Mouse (Mus musculus): ENCODE data around the gene Tspan10. TPM values are rescaled to one million over a fixed set of nuclear protein-coding genes. Genes with fewer than 3 reads are reported as not detected.

Gene Tspan10
- polyA plus RNA-seq, 1 experiment: 0.32 TPM

DNA sequence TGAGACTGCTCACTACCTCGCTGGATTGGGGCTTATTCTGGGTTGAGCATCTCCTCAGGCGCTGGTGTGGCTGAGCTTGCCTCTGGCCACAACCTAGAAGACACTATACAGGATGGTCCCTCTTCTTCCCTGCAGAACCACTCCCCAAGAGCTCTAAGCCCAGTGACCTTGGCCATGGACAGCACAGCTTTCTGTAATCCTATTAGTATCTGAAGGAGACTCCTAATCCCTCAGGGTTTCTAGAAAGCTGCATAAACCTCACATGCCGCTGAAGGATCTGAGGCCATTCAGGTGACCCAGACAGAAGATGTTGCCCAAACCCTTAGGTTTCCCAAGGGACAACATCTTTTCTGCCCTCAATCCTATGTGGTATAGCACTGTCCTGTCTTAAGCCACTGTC lies 9.8 kb downstream of the Tspan10 start:
- Histone ChIP-seq H3K4me3 (ENCODE audit: insufficient read depth, low read length) (no peak overlapping the region), H3K4me1 (ENCODE audit: control insufficient read depth, insufficient read depth, low read length) (peaks cover 23% of the 10 kb centered on the region), H3K27ac (ENCODE audit: insufficient read depth, low read depth, low read length) (no peak overlapping the region)
- TF ChIP-seq POLR2A (IDR thresholded peaks at IDR 0.05; ENCODE audit: borderline replicate concordance, low read depth, low read length): no peak

DNA sequence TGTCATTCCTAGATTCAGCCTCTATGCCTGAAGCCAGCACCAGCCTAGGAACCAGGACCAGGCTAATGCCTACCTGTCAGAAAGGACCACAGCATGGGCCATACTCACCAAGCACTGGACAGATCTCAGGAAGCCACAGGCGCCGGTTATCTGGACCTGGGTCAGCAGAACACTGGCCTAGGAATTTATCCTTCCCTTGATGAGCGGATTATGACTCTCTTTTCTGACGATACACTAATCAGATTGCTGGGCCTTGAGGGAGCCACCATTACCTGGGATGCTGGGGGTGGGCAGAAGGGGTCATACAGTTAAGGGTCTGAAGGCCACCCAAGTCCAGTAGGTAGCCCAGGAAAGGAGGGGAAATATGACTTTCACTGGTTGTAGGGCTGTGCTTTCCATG lies 10.9 kb downstream of the Tspan10 start, which contains the start of gene Pde6g:
Gene Pde6g, minus strand, starts transcription at position 195 of the 400 bp plus-strand sequence.
- no peak for TF ChIP-seq CTCF (IDR thresholded peaks at IDR 0.05; ENCODE audit: low read depth, low read length)
- TF ChIP-seq POLR2A (IDR thresholded peaks at IDR 0.05; ENCODE audit: borderline replicate concordance, low read depth, low read length): no peak
- Histone ChIP-seq H3K4me3 (ENCODE audit: insufficient read depth, low read length) (no peak within 1 kb of the TSS), H3K27ac (ENCODE audit: insufficient read depth, low read depth, low read length) (peak within 1 kb of the TSS; percentile 3; the same call in 1 of the 2 replicates), H3K4me1 (ENCODE audit: control insufficient read depth, insufficient read depth, low read length) (peaks cover 23% of the 10 kb centered on the region)

DNA sequence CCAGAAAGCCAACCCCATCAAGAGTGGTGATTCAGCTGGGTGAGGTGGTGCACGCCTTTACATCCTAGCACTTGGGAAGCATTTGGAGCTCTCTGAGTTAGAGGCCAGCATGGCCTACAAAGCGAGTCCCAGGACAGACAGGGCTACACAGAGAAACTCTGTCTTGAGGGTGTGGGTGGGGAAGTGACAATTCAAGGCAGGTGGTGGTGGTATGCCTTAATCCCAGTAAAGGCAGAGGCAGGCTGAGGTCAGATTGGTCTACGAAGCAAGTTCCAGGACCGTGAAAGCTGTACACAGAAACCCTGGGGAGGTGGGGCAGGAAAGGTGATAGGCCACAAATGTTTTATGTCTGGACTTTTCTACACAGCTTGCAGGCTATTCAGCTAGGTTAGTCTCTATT lies 12.5 kb downstream of the Tspan10 start:
- Histone ChIP-seq H3K4me1 (ENCODE audit: control insufficient read depth, insufficient read depth, low read length) (peaks cover 23% of the 10 kb centered on the region), H3K27ac (ENCODE audit: insufficient read depth, low read depth, low read length) (no peak overlapping the region), H3K4me3 (ENCODE audit: insufficient read depth, low read length) (no peak overlapping the region)
- no peak for TF ChIP-seq CTCF (IDR thresholded peaks at IDR 0.05; ENCODE audit: low read depth, low read length)
- no peak for TF ChIP-seq POLR2A (IDR thresholded peaks at IDR 0.05; ENCODE audit: borderline replicate concordance, low read depth, low read length)

DNA sequence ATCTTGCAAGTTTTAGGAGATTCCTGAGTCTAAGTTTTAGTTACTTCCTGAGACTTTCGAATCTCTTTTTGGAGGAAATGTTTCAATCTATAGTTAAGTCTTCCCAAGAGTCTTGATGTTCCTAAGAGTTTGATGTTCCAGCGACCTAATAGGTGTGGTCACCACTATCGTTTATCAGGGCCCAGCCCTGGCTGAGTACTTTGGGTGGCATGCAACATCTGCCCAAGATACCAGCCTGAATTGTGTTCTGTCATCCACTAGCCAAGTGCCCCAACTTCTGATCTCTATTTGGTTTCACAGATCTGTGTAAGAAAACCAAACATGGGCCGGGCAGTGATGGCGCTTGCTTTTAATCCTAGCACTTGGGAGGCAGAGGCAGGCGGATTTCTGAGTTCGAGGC lies 13.0 kb downstream of the Tspan10 start:
- Histone ChIP-seq H3K27ac (ENCODE audit: insufficient read depth, low read depth, low read length) (no peak overlapping the region), H3K4me1 (ENCODE audit: control insufficient read depth, insufficient read depth, low read length) (peaks cover 23% of the 10 kb centered on the region), H3K4me3 (ENCODE audit: insufficient read depth, low read length) (no peak overlapping the region)
- no peak for TF ChIP-seq POLR2A (IDR thresholded peaks at IDR 0.05; ENCODE audit: borderline replicate concordance, low read depth, low read length)
- no peak for TF ChIP-seq CTCF (IDR thresholded peaks at IDR 0.05; ENCODE audit: low read depth, low read length)

DNA sequence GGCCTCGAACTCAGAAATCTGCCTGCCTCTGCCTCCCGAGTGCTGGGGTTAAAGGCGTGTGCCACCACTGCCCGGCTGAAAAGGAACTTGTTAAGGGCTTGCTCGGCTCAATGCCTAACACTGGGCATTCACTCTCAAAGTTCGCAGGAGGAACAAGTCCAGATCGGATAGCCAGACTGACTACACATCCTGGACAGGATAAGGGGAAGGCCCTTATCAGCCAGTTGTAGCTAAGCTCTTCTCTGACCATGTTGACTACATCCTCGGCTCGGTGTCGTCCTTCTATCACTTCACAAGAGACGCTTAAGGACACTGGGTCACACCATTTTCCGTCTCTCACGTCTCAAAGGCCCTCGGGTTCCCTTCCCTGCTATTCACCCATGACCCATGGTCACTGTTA lies 14.9 kb downstream of the Tspan10 start:
- TF ChIP-seq POLR2A (IDR thresholded peaks at IDR 0.05; ENCODE audit: borderline replicate concordance, low read depth, low read length) (no peak), CTCF (IDR thresholded peaks at IDR 0.05; ENCODE audit: low read depth, low read length) (no peak)
- Histone ChIP-seq H3K27ac (ENCODE audit: insufficient read depth, low read depth, low read length) (peak overlapping the region; percentile 89), H3K4me1 (ENCODE audit: control insufficient read depth, insufficient read depth, low read length) (peaks cover 17% of the 10 kb centered on the region), H3K4me3 (ENCODE audit: insufficient read depth, low read length) (peak overlapping the region; percentile 78)

DNA sequence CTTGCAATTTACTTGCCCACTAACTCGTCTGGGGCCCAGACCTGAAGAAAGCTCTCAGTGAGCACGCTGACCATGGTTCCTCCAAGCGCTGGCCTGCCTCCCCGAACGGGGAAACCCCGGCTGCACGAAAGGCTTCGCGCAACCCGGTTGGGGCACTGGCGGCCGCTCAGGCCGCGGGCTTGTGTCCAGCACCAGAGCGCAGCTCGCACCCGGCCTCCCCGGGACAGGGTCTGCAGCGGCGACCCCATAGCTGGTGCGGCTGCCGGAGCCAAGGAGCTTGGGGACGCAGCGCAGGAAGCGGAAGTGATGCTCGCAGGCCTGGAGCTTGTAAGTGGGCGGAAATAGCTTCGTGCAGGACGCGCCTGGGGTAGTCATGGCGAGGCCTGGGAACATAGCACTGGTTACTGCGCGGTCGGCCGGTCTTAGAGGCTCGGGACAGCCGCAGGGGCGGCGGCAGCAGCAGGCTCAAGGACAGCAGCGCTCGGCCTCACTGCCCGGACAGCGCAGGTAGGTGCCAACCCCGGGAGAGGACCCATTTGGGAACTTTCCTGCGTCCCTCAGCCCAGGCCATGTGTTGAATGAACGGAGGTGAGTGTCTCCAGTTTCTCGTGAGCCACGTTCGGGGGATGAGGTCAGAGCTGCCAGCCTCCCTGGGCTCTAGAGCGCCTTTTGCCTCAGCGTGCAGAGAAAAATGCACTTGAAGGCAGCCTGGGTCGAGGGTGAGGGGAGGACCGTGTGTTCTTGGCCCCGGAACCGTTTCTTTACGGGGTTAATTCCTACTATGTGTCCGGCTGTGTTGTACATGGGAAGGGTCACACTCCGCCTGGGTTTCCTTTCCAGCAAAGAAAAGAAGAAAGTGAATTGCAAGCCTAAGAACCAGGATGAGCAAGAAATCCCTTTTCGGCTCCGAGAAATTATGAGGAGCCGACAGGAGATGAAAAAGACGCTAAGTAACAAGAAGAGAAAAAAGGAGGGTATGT lies 15.6 kb downstream of the Tspan10 start, which contains the start of the genes Oxld1 and Ccdc137:
Gene Oxld1, minus strand, starts transcription at position 297 of the 980 bp plus-strand sequence.
Gene Ccdc137, plus strand, starts transcription at position 344 of the 980 bp plus-strand sequence.
- Histone ChIP-seq H3K4me1 (ENCODE audit: control insufficient read depth, insufficient read depth, low read length) (peaks cover 15% of the 10 kb centered on the region), H3K4me3 (ENCODE audit: insufficient read depth, low read length) (peak within 1 kb of the TSS; percentile 78), H3K27ac (ENCODE audit: insufficient read depth, low read depth, low read length) (peak within 1 kb of the TSS; percentile 89)
- TF ChIP-seq POLR2A (IDR thresholded peaks at IDR 0.05; ENCODE audit: borderline replicate concordance, low read depth, low read length) (no peak), CTCF (IDR thresholded peaks at IDR 0.05; ENCODE audit: low read depth, low read length) (no peak)

DNA sequence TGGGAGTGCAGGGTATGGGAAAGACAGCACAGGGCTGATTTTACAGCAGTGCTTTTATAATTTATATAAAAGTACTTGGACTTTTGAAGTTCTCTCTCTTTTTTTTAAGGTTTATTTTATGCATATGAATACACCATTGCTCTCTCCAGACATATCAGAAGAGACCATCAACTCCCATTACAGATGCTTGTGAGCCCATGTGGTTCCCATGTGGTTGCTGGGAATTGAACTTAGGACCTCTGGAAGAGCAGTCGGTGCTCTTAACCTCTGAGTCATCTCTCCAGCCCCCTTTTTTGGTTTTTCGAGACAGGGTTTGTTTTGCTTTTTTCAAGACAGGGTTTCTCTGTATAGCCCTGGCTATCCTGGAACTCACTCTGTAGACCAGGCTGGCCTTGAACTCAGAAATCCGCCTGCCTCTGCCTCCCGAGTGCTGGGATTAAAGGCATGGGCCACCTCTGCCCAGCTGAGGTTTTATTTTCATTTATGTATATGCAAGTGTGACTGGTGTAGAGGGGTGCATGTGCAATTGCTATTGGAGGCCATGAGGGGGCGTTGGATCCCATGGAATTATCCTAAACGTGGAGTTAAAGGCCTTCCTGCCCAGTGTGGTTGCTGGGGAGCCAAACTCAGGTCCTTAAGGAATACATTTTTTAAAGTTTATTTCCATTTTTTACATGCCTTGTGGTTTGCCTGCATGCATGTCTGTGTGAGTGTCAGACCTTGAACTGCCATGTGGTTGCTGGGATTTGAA lies 16.6 kb downstream of the Tspan10 start:
- Histone ChIP-seq H3K4me1 (ENCODE audit: control insufficient read depth, insufficient read depth, low read length) (peaks cover 9% of the 10 kb centered on the region), H3K27ac (ENCODE audit: insufficient read depth, low read depth, low read length) (no peak overlapping the region), H3K4me3 (ENCODE audit: insufficient read depth, low read length) (peak overlapping the region; percentile 78)
- no peak for TF ChIP-seq CTCF (IDR thresholded peaks at IDR 0.05; ENCODE audit: low read depth, low read length)
- TF ChIP-seq POLR2A (IDR thresholded peaks at IDR 0.05; ENCODE audit: borderline replicate concordance, low read depth, low read length): no peak

DNA sequence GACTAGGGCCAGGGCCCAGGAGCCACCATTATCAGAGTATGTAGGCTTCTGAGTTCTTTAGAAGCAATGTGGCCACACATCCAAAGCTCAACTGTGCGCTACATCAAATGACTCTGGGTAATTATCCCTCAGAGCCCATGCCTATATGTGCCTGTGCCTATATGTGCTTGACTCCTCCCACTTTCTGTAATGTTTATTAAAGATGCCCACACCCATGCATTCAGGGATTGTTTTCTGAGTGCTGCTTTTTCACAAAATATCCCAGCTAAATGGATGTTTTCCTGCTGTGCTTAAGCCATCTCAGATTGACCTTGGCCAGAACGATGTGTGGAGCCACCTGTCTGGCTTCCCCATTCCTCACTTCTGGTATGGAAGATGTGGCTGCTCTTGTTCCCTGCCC lies 21.1 kb downstream of the Tspan10 start:
- Histone ChIP-seq H3K4me1 (ENCODE audit: control insufficient read depth, insufficient read depth, low read length) (peaks cover 14% of the 10 kb centered on the region), H3K27ac (ENCODE audit: insufficient read depth, low read depth, low read length) (no peak overlapping the region), H3K4me3 (ENCODE audit: insufficient read depth, low read length) (no peak overlapping the region)
- TF ChIP-seq CTCF (IDR thresholded peaks at IDR 0.05; ENCODE audit: low read depth, low read length): no peak
- no peak for TF ChIP-seq POLR2A (IDR thresholded peaks at IDR 0.05; ENCODE audit: borderline replicate concordance, low read depth, low read length)

DNA sequence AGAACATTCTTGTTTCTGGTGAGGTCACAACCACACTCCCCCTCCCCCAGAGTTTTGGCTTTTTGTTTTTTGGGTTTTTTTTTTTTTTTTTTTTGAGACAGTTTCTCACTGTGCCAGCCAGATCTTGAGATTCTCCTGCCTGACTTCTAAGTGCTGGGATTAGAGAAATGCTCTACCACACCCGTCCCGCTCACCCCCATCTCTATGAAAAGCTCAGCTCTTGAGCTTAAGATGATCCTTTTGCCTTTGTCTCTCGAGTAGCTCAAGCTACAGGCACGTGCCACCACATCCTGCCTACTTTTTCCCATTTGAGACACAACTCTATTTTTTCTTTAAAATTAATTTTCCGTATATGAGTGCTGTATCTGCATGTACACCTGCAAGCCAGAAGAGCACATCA lies 21.9 kb downstream of the Tspan10 start:
- Histone ChIP-seq H3K4me1 (ENCODE audit: control insufficient read depth, insufficient read depth, low read length) (peaks cover 18% of the 10 kb centered on the region), H3K27ac (ENCODE audit: insufficient read depth, low read depth, low read length) (no peak overlapping the region), H3K4me3 (ENCODE audit: insufficient read depth, low read length) (no peak overlapping the region)
- TF ChIP-seq CTCF (IDR thresholded peaks at IDR 0.05; ENCODE audit: low read depth, low read length) (no peak), POLR2A (IDR thresholded peaks at IDR 0.05; ENCODE audit: borderline replicate concordance, low read depth, low read length) (no peak)
